Mouse (Mus musculus): ENCODE results near the gene Lingo4.

GRCm38 (mm10) chr3:94404366-94405054 is 6.2 kb downstream of the Lingo4 start:
- no peak for TF ChIP-seq POLR2A (IDR thresholded peaks at IDR 0.05; ENCODE audit: low read depth, low read length)
- TF ChIP-seq CTCF (IDR thresholded peaks at IDR 0.05; ENCODE audit: extremely low read depth, insufficient read depth, insufficient read length, insufficient replicate concordance), result no peak
